Mouse (Mus musculus): ENCODE results near the gene Erg.

Gene Erg

GRCm38 (mm10) chr16:95481176-95481575 lies 105.2 kb downstream of the Erg start:
- DNase-seq (ENCODE audit: low spot score): no peak

DNA sequence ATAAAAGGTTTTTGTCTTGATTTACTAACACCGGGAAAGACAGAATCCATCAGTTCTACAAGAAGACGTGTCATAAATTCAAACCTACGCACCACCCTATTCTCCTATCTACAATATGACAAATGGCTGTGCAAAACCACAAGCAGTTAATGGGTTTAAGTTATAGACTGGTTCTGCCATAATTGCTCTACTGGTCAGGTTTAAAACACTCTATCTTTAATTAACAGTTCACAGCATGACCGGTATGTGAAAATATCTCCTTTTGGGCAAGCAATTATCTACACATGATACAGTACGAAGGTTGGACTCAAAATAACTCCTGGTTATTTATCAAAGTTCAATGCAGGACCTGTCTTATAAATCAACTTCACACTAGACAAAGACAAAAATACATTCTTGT lies 107.8 kb downstream of the Erg start:
- DNase-seq (ENCODE audit: low spot score): no peak

DNA sequence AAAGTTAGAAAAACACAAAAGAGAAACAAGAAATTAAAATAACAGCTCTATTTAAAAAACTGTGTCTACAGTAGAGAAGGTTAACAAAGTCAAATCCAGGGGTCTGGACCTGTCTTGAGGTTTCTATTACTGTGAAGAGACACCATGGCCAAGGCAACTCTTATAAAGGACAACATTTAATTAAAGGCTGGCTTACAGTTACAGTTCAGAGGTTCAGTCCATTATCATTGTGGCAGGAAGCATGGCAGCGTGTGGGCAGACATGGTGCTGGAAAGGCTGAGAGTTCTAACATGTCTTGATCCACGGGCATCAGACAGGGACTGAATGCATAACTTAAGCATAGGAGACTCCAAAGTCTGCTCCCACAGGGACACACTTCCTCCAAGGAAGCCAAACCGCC lies 111.4 kb downstream of the Erg start:
- no peak for DNase-seq (ENCODE audit: low spot score)

- DNase-seq (ENCODE audit: low spot score): no peak
Measured at GRCm38 (mm10) chr16:95473946-95474345, 112.4 kb downstream of the Erg start.

DNA sequence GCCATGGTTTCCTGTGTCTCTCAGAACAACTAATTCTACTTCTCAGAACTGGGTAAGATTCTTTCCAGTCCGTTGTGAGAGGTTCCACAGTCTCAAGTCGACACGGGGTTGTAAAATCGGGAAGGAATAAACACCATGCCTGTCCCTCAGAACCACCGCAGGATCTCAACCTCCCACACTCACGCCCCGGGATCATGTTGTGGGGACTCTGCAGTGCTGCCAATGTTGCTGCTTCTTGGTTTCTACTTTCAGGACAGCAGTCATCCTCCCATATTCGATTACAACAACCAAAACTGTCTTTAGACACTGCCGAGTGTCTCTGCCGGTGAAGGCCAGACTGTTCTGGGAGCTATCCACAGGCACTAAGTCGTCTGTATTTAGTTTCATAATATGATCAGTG lies 113.6 kb downstream of the Erg start:
- no peak for DNase-seq (ENCODE audit: low spot score)

- DNase-seq (ENCODE audit: low spot score): no peak
Measured at GRCm38 (mm10) chr16:95469262-95470139, 116.9 kb downstream of the Erg start.

GRCm38 (mm10) chr16:95467893-95468292 lies 118.5 kb downstream of the Erg start:
- DNase-seq (ENCODE audit: low spot score): no peak

GRCm38 (mm10) chr16:95466548-95466947 lies 119.8 kb downstream of the Erg start:
- DNase-seq (ENCODE audit: low spot score): no peak

GRCm38 (mm10) chr16:95464609-95465008 lies 121.8 kb downstream of the Erg start:
- no peak for DNase-seq (ENCODE audit: low spot score)

DNA sequence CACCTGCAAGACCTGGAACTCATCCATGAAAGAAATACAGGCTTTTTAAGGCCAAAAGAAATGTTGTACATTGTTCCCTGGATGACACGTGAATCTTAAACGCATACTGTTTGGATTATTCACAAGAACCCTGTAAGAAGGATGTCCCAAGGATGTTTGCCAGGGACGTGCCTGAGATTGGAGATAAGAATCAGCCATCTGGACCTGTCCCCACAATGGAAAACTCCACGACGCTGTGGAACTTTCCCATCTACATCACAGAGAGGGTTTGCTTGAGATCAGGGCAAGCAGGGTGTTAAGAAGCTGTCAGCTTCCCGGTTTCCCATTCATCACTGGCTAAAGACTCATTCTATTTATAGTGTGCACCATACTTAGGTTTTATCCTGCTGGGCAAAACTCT lies 122.6 kb downstream of the Erg start:
- no peak for DNase-seq (ENCODE audit: low spot score)

DNA sequence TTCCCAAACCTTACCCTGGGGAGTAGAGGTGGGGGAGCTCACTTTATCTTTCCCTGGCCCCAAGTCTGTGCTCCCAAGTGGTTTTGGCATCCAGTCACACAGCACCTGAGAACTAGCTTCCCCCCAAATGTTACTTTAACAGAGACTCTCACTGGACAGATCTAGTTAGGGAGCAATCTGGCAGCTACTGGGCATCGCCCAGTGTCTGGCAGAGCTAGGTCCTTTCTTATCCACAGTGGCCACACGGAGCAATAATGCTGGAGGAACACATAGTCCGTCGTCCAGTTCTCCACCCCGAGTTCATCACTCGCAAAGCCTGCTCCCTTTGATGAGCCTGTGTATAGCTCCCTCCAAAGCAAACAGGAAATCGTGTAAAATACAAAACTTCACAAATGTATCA lies 124.5 kb downstream of the Erg start:
- DNase-seq (ENCODE audit: low spot score): no peak

DNA sequence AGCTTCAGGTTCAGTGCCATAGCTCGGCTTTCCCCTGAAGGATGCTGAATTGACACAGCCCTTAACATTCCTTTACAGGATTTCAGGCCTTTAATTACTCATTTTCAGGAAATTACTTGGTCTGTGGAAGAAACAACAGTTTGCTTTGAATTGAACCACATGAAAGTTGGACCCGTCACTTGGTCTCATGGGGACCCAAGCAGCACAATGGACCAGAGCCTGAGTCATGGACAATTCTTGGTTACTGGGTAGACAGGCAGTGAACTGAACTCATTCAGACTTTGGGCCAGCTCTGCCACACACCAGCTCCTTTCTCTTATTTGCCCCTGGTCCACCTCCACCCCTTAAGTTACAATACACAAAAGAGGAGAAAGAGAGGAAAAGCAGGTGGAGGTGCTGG lies 126.1 kb downstream of the Erg start:
- no peak for DNase-seq (ENCODE audit: low spot score)

- no peak for DNase-seq (ENCODE audit: low spot score)
Measured at GRCm38 (mm10) chr16:95459325-95459691, 127.1 kb downstream of the Erg start.

GRCm38 (mm10) chr16:95458590-95459324 lies 127.6 kb downstream of the Erg start:
- DNase-seq (ENCODE audit: low spot score): no peak

GRCm38 (mm10) chr16:95457006-95457405 lies 129.4 kb downstream of the Erg start:
- no peak for DNase-seq (ENCODE audit: low spot score)

GRCm38 (mm10) chr16:95455896-95456295 lies 130.5 kb downstream of the Erg start:
- DNase-seq (ENCODE audit: low spot score): no peak

DNA sequence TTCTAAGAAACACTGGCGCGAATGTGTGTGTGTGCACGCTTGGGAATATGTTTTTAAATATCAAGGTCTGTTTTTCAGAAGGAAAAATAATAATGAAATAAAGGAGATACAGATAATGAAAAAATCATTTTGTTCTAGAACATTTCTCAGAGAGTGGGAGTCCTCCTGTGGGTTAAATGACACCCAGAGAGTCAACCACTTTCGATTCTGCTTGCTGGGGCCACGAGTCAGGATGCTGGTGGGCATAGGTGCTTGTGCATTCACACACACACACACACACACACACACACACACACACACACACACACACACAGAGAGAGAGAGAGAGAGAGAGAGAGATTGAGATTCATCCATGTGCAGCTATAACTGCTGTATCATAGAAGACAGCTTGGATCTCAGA lies 130.9 kb downstream of the Erg start:
- no peak for DNase-seq (ENCODE audit: low spot score)

DNA sequence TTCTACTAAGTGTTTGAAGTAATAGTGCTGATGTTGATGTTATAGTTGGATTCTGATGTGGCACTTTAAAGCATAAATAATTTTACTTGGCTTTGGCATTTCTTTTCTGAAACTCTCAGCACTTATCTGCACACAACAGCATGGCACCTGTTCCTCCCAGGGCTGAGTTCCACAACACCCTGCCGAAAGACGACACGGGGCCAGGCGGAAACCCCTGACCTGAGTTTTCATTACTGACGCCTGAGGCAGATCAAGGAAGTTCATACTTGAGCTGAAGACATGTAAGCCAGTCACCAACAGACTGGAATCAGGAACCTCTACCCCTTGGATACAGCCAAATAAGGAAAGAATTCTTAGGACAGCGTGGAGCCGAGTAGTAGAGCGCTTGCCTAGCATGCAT lies 134.0 kb downstream of the Erg start:
- no peak for DNase-seq (ENCODE audit: low spot score)

GRCm38 (mm10) chr16:95449361-95449725 lies 137.1 kb downstream of the Erg start:
- no peak for DNase-seq (ENCODE audit: low spot score)

GRCm38 (mm10) chr16:95448643-95449360 lies 137.6 kb downstream of the Erg start:
- no peak for DNase-seq (ENCODE audit: low spot score)

- no peak for DNase-seq (ENCODE audit: low spot score)
Measured at GRCm38 (mm10) chr16:95447896-95448295, 138.5 kb downstream of the Erg start.

GRCm38 (mm10) chr16:95446368-95446767 lies 140.0 kb downstream of the Erg start:
- no peak for DNase-seq (ENCODE audit: low spot score)

DNA sequence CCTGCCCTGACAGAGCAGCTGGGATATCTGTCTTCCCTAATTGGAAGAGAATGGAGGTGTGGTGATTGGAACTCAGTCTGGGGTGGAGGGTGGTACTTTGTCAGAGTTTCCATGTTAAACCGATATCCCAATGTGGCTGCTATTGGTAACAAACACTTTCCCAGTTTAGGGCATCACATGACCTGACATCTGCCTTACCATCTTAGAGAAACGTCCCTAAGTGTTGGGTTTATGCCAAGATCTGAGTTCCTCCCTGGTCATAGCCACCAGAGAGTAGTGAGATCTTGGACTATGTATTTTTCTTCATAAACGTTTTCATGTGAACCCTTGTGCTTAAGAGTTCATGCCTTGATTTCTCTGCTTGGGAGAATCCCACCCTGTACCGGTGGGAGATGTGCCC lies 144.4 kb downstream of the Erg start:
- DNase-seq (ENCODE audit: low spot score): no peak

Measured in layer of hippocampus, adult 9-10 months (tissue).